Comparison of ENCODE assay signal across 8 mouse cellular contexts in genomic region chr1:151755660-151756424, GRCm38 (mm10). TPM values are rescaled to one million over a fixed set of nuclear protein-coding genes. Genes with fewer than 3 reads are reported as not detected.
A peak's percentile ranks its signal among the peaks of the same experiment; 100 is the strongest.
DNase-seq lines count a peak whose midpoint lies in the region; ATAC-seq and TF ChIP-seq lines count a peak whose summit lies in the region.

No protein-coding gene starts in this region.

- H3K4me1 ChIP-seq in forebrain, embryonic 15.5 days = peaks cover 21% of the 10 kb centered on the region
- H3K4me1 ChIP-seq in limb, embryonic 15.5 days = peaks cover 21% of the 10 kb centered on the region
- no peaks in the 10 kb centered on the region for H3K4me1 ChIP-seq in olfactory bulb, adult 2 months (ENCODE audit: control insufficient read depth, insufficient read depth, low read length)

- peak; percentile 36; the same call in 1 of the 2 replicates for ATAC-seq in forebrain, embryonic 15.5 days (replicated peaks)
- no peak for ATAC-seq in limb, embryonic 15.5 days (ENCODE audit: insufficient number of reproducible peaks, low FRiP score, low TSS enrichment, low read depth)

- no peaks in the 10 kb centered on the region for H3K9me3 ChIP-seq in forebrain, embryonic 15.5 days
- no peaks in the 10 kb centered on the region for H3K9me3 ChIP-seq in limb, embryonic 15.5 days

- H3K27ac ChIP-seq in forebrain, embryonic 15.5 days (replicated peaks) = peak overlapping the region; percentile 87
- H3K27ac ChIP-seq in limb, embryonic 15.5 days = peak overlapping the region; percentile 80
- peak overlapping the region; percentile 72; the same call in 1 of the 2 replicates for H3K27ac ChIP-seq in olfactory bulb, adult 2 months (ENCODE audit: insufficient read depth, low read depth, low read length)

- 6% methylated on average over 36 of the region's 36 CpGs for WGBS in forebrain, embryonic 15.5 days
- 4% methylated on average over 36 of the region's 36 CpGs for WGBS in limb, embryonic 15.5 days
- WGBS in olfactory bulb, adult 2 months = under 1% methylated on average over 36 of the region's 36 CpGs

- peak overlapping the region; percentile 61 for H3K9ac ChIP-seq in forebrain, embryonic 15.5 days (replicated peaks)
- H3K9ac ChIP-seq in limb, embryonic 15.5 days = peak overlapping the region; percentile 73

- TF ChIP-seq CTCF in olfactory bulb, adult 2 months (IDR thresholded peaks at IDR 0.05; ENCODE audit: insufficient read depth, low read depth, low read length) = no peak; the same call in 1 of the 2 replicates

- H3K4me3 ChIP-seq in forebrain, embryonic 15.5 days = peak overlapping the region; percentile 58
- H3K4me3 ChIP-seq in limb, embryonic 15.5 days = peak overlapping the region; percentile 97
- peak overlapping the region; percentile 80 for H3K4me3 ChIP-seq in olfactory bulb, adult 2 months (ENCODE audit: insufficient read depth, low read depth, low read length)

- peak; percentile 20 to 31 for DNase-seq in frontal cortex, adult 2 months (ENCODE audit: extremely low spot score in 1 of 2, low spot score in 1 of 2)
- DNase-seq in frontal cortex, postnatal 36 days (ENCODE audit: low spot score in 2 of 2) = no peak
- peak; percentile 13 for DNase-seq in urinary bladder, postnatal 10 days (ENCODE audit: low spot score)
- DNase-seq in urinary bladder, postnatal 36 days (ENCODE audit: low spot score in 2 of 2) = no peak
- no peak for DNase-seq in urinary bladder, postnatal 4 days (ENCODE audit: low spot score in 2 of 2)

- no peak for TF ChIP-seq POLR2A in olfactory bulb, adult 2 months (IDR thresholded peaks at IDR 0.05; ENCODE audit: insufficient read depth, low read depth, low read length)

- no peaks in the 10 kb centered on the region for H3K36me3 ChIP-seq in forebrain, embryonic 15.5 days
- no peaks in the 10 kb centered on the region; the same call in 1 of the 2 replicates for H3K36me3 ChIP-seq in limb, embryonic 15.5 days

- H3K27me3 ChIP-seq in forebrain, embryonic 15.5 days = no peaks in the 10 kb centered on the region
- no peaks in the 10 kb centered on the region for H3K27me3 ChIP-seq in limb, embryonic 15.5 days

- peak overlapping the region; percentile 75 for H3K4me2 ChIP-seq in forebrain, embryonic 15.5 days (replicated peaks)
- H3K4me2 ChIP-seq in limb, embryonic 15.5 days = peak overlapping the region; percentile 90

RNA-seq across cellular contexts. Expression of gene Edem3, which starts 0.7 kb away (rescaled TPM):
- 17.7 and 20.2 TPM in 2 replicates for polyA plus RNA-seq in frontal cortex, adult 2 months (2012; rRNA removed)
- 17.4 and 19.2 TPM in 2 replicates for polyA plus RNA-seq in forebrain, embryonic 15.5 days (2015; fragmentation: Nextera tagmentation; extraction: Ambion mirVana)
- polyA plus RNA-seq in limb, embryonic 15.5 days (2015; fragmentation: Nextera tagmentation; extraction: Ambion mirVana) = 16.9 and 19.1 TPM in 2 replicates
- polyA plus RNA-seq in olfactory bulb, adult 2 months (2012; ENCODE audit: insufficient read depth, insufficient read length, low replicate concordance, missing spikeins) = 72.2 TPM in 1 of 2 replicates, not detected in the other

Comparison
In these comparisons a context has a peak if more than half of its experiments do, and no peak if none do; other contexts are left out.
1. DNase-seq: peak in frontal cortex, adult 2 months (2 of 2) and urinary bladder, postnatal 10 days (single experiment); none in frontal cortex, postnatal 36 days (0 of 2), urinary bladder, postnatal 36 days (0 of 2) and urinary bladder, postnatal 4 days (0 of 2).
2. Peak in every context shown above with its lines, with median percentiles within 50 percentile points of each other: H3K27ac ChIP-seq and H3K4me3 ChIP-seq.